Comparison of ENCODE assay signal across 28 mouse cellular contexts in the genomic region with DNA sequence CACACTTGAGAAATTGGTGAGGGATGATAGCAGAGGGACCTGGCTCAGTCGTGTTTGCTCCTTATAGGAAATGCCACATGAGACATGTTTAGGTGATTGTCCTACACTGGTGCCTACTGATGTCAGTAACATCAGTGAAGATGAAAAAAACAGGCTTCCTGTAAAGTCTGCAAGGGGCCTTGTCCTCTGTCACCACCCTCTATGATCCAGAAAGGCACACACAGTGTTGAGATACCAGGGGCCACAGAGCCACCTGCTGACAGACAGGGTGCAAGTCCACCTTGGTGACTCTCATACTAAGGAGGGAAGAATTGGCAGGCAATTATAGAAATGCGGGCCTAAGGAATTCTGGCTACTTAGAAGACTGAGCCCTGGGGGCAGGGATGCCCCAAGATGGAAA. TPM values are rescaled to one million over a fixed set of nuclear protein-coding genes. Genes with fewer than 3 reads are reported as not detected.
A peak's percentile ranks its signal among the peaks of the same experiment; 100 is the strongest.
DNase-seq lines count a peak whose midpoint lies in the region; ATAC-seq and TF ChIP-seq lines count a peak whose summit lies in the region.
"Had no signal": no experiment of that assay in that cellular context is flagged by ENCODE, and none has a peak within 500 bp of the region (broad histone marks: within the 10 kb centered on the region; RNA-seq: fewer than 3 reads in every experiment).

No protein-coding gene starts in this region.

- H3K4me1 ChIP-seq in liver, postnatal 0 days (ENCODE audit: insufficient read depth) = no peaks in the 10 kb centered on the region
- H3K4me1 ChIP-seq in liver, embryonic 11.5 days (replicated peaks; ENCODE audit: control insufficient read depth, insufficient read depth, low read length) = no peaks in the 10 kb centered on the region
- no peaks in the 10 kb centered on the region for H3K4me1 ChIP-seq in MEL (ENCODE audit: control insufficient read depth in 1 of 2, insufficient read depth in 2 of 2, low read length in 2 of 2)
- H3K4me1 ChIP-seq: embryonic facial prominence, embryonic 10.5 days; forebrain, embryonic 15.5 days; limb, embryonic 12.5 days; liver, embryonic 12.5 days; neural tube, embryonic 15.5 days had no signal

- DNase-seq in liver, postnatal 0 days = no peak
- DNase-seq in liver, embryonic 11.5 days (ENCODE audit: low spot score) = no peak
- peak; percentile 25 for DNase-seq in A20 (ENCODE audit: low read depth, low spot score)
- DNase-seq in MEL (ENCODE audit: low read depth, low spot score) = no peak
- DNase-seq in right cerebral cortex, postnatal 36 days (ENCODE audit: low spot score in 2 of 2) = no peak
- no peak for DNase-seq in layer of hippocampus, postnatal 25 days (ENCODE audit: extremely low spot score in 1 of 2, low spot score in 1 of 2)
- no peak for DNase-seq in left cerebral cortex, postnatal 25 days (ENCODE audit: low spot score in 2 of 2)
- DNase-seq: adrenal gland, adult 8-10 months; cerebellum, adult 2 months; cerebellum, postnatal 25 days; gastrocnemius, postnatal 10 days; heart, adult 11 months; kidney, adult 11 months; kidney, postnatal 14 days; thymus, postnatal 14 days had no signal

- H3K27me3 ChIP-seq in liver, postnatal 0 days (ENCODE audit: insufficient read depth, low read length) = no peaks in the 10 kb centered on the region
- H3K27me3 ChIP-seq in liver, embryonic 11.5 days (replicated peaks; ENCODE audit: control insufficient read depth, insufficient read depth, low read length) = no peaks in the 10 kb centered on the region
- H3K27me3 ChIP-seq in MEL (ENCODE audit: control insufficient read depth in 1 of 2, insufficient read depth in 2 of 2, low read length in 2 of 2) = no peaks in the 10 kb centered on the region; a peak in 1 of 4 replicates
- H3K27me3 ChIP-seq: forebrain, embryonic 15.5 days; limb, embryonic 12.5 days; neural tube, embryonic 15.5 days had no signal

- H3K36me3 ChIP-seq in liver, postnatal 0 days (replicated peaks; ENCODE audit: insufficient read depth, low read length) = no peaks in the 10 kb centered on the region
- no peaks in the 10 kb centered on the region for H3K36me3 ChIP-seq in liver, embryonic 11.5 days (ENCODE audit: control insufficient read depth, insufficient read depth, low read length)
- H3K36me3 ChIP-seq in MEL (ENCODE audit: control insufficient read depth in 1 of 2, insufficient read depth in 2 of 2, low read length in 2 of 2) = no peaks in the 10 kb centered on the region
- H3K36me3 ChIP-seq: embryonic facial prominence, embryonic 10.5 days; forebrain, embryonic 15.5 days; limb, embryonic 12.5 days; liver, embryonic 12.5 days; neural tube, embryonic 15.5 days had no signal

- H3K9ac ChIP-seq in liver, postnatal 0 days (replicated peaks) = no peak overlapping the region
- no peak overlapping the region for H3K9ac ChIP-seq in liver, embryonic 11.5 days (ENCODE audit: low read depth, low read length)
- no peak overlapping the region for H3K9ac ChIP-seq in MEL (ENCODE audit: control insufficient read depth, low read depth, low read length, poor library complexity, severe bottlenecking)
- H3K9ac ChIP-seq: forebrain, embryonic 15.5 days; limb, embryonic 12.5 days; liver, embryonic 12.5 days; neural tube, embryonic 15.5 days had no signal

- TF ChIP-seq CTCF in liver, postnatal 0 days (IDR thresholded peaks at IDR 0.05; ENCODE audit: low read depth) = 0 out of 2 replicates have a peak, but pooled peaks have one; percentile 9
- TF ChIP-seq CTCF in MEL (IDR thresholded peaks at IDR 0.05 in 2 of 3, conservative IDR thresholded peaks at IDR 0.05 in 1 of 3; ENCODE audit: control insufficient read depth in 1 of 3, insufficient read depth in 1 of 3, low read depth in 2 of 3, low read length in 3 of 3, poor library complexity in 1 of 3, severe bottlenecking in 1 of 3) = peak in 2 of 3 experiments; percentile 28 to 29; a peak in 3 of 6 replicates

- 47% methylated on average over 2 of the region's 2 CpGs for WGBS in liver, postnatal 0 days (ENCODE audit: insufficient replicate concordance)
- 54% methylated on average over 2 of the region's 2 CpGs for WGBS in liver, embryonic 11.5 days

- H3K4me2 ChIP-seq in liver, postnatal 0 days (ENCODE audit: low read depth, low read length) = no peak overlapping the region
- H3K4me2 ChIP-seq in liver, embryonic 11.5 days = no peak overlapping the region
- H3K4me2 ChIP-seq: forebrain, embryonic 15.5 days; heart, embryonic 11.5 days; limb, embryonic 12.5 days; liver, embryonic 12.5 days; midbrain, embryonic 11.5 days; neural tube, embryonic 15.5 days had no signal

- no peak overlapping the region for H3K4me3 ChIP-seq in liver, postnatal 0 days (ENCODE audit: low read depth, low read length)
- H3K4me3 ChIP-seq in liver, embryonic 11.5 days (ENCODE audit: low read depth, low read length) = no peak overlapping the region
- H3K4me3 ChIP-seq in MEL (ENCODE audit: control insufficient read depth in 1 of 2, insufficient read depth in 1 of 2, low read depth in 2 of 2, low read length in 2 of 2) = no peak overlapping the region
- H3K4me3 ChIP-seq: embryonic facial prominence, embryonic 10.5 days; forebrain, embryonic 15.5 days; limb, embryonic 12.5 days; liver, embryonic 12.5 days; neural tube, embryonic 15.5 days had no signal

- ATAC-seq in liver, postnatal 0 days = no peak
- ATAC-seq in liver, embryonic 11.5 days (replicated peaks; ENCODE audit: low FRiP score) = no peak
- ATAC-seq in megakaryocyte, adult 5-6 weeks (ENCODE audit: poor library complexity, severe bottlenecking) = peak; percentile 52
- ATAC-seq: forebrain, embryonic 15.5 days; hindbrain, embryonic 16.5 days; liver, embryonic 12.5 days; Patski had no signal

- intact Hi-C loops in left cerebral cortex, postnatal 25 days (cut with DNase I) = loop anchor here (5.0 to 10.0 kb wide), 2 partner anchors 466 to 584 kb away; a partner anchor contains a TSS

- no peaks in the 10 kb centered on the region for H3K9me3 ChIP-seq in liver, postnatal 0 days (ENCODE audit: low read length)
- H3K9me3 ChIP-seq in liver, embryonic 11.5 days (ENCODE audit: control insufficient read depth, low read length) = no peaks in the 10 kb centered on the region
- no peaks in the 10 kb centered on the region for H3K9me3 ChIP-seq in MEL (replicated peaks; ENCODE audit: insufficient read depth, low read length)
- H3K9me3 ChIP-seq: embryonic facial prominence, embryonic 10.5 days; forebrain, embryonic 15.5 days; limb, embryonic 12.5 days; liver, embryonic 12.5 days; neural tube, embryonic 15.5 days had no signal

- no peaks in the 10 kb centered on the region for H3K79me2 ChIP-seq in MEL (ENCODE audit: control insufficient read depth, insufficient read depth, low read length, poor library complexity)

- TF ChIP-seq POLR2A in MEL (IDR thresholded peaks at IDR 0.05; ENCODE audit: control insufficient read depth in 1 of 2, insufficient read depth in 1 of 2, low read depth in 1 of 2, low read length in 2 of 2, poor library complexity in 1 of 2) = no peak

- no peak overlapping the region for H3K27ac ChIP-seq in liver, postnatal 0 days (ENCODE audit: low read depth)
- H3K27ac ChIP-seq in liver, embryonic 11.5 days (ENCODE audit: low read depth, low read length) = no peak overlapping the region
- H3K27ac ChIP-seq in MEL (ENCODE audit: control insufficient read depth, low read depth, low read length) = no peak overlapping the region
- H3K27ac ChIP-seq: embryonic facial prominence, embryonic 10.5 days; forebrain, embryonic 15.5 days; limb, embryonic 12.5 days; liver, embryonic 12.5 days; neural tube, embryonic 15.5 days had no signal

- TF ChIP-seq EP300 in liver, postnatal 0 days (IDR thresholded peaks at IDR 0.05; ENCODE audit: low read depth) = no peak
- no peak for TF ChIP-seq EP300 in MEL (IDR thresholded peaks at IDR 0.05; ENCODE audit: low read depth in 1 of 2, low read length in 2 of 2)

- peak; percentile 10 for TF ChIP-seq RAD21 in MEL (IDR thresholded peaks at IDR 0.05; ENCODE audit: low read depth, low read length)

TF ChIP-seq in MEL, 35 proteins besides CTCF, POLR2A, EP300 and RAD21:
- peak; percentile 34; the same call in 1 of the 2 replicates for TF ChIP-seq SMC3 (IDR thresholded peaks at IDR 0.05; ENCODE audit: low read depth, low read length)
- no peak for TF ChIP-seq JUND (IDR thresholded peaks at IDR 0.05; ENCODE audit: low read depth, low read length)
TF ChIP-seq in MEL: peak in this region for 1.

RNA-seq across cellular contexts. Expression of a gene that starts 14.8 kb away (rescaled TPM):
- not detected in 2 replicates for polyA plus RNA-seq in liver, postnatal 0 days (2015; fragmentation: Nextera tagmentation; extraction: Ambion mirVana)
- polyA plus RNA-seq in liver, embryonic 11.5 days (2014; fragmentation: Nextera tagmentation; extraction: Ambion mirVana) = not detected in 2 replicates
- total RNA-seq in MEL (2012; rRNA removed) = not detected in 2 replicates
- under 1 TPM in 1 of 2 experiments, not detected in 1; 0.08 TPM for polyA plus RNA-seq in MEL (2012; ENCODE audit: insufficient read depth in 1 of 2, insufficient read length in 2 of 2, low read depth in 1 of 2, low replicate concordance in 2 of 2, missing spikeins in 1 of 2)
- total RNA-seq in megakaryocyte, adult 5-6 weeks (2015) = not detected in 2 replicates
- not detected in 2 replicates for total RNA-seq in megakaryocyte, adult 5-6 weeks (2017)
- under 1 TPM in 1 of 2 experiments, not detected in 1; 0.15 TPM for total RNA-seq in layer of hippocampus, postnatal 25 days (2021)
- under 1 TPM in 1 of 2 experiments, not detected in 1; 0.11 TPM for total RNA-seq in left cerebral cortex, postnatal 25 days (2021)
- total RNA-seq: hematopoietic stem cell, adult 5-6 weeks; layer of hippocampus, postnatal 14 days; midbrain, postnatal 0 days had no signal
- polyA plus RNA-seq: cerebellum, adult 2 months; forebrain, embryonic 15.5 days; liver, embryonic 12.5 days; neural tube, embryonic 15.5 days had no signal

RNA-seq across cellular contexts. Expression of a gene that starts 39.0 kb away (rescaled TPM):
- 0.83 and 1.3 TPM in 2 replicates for polyA plus RNA-seq in liver, postnatal 0 days (2015; fragmentation: Nextera tagmentation; extraction: Ambion mirVana)
- 7.9 and 8.5 TPM in 2 replicates for polyA plus RNA-seq in liver, embryonic 11.5 days (2014; fragmentation: Nextera tagmentation; extraction: Ambion mirVana)
- total RNA-seq in MEL (2012; rRNA removed) = not detected in 2 replicates
- not detected for polyA plus RNA-seq in MEL (2012; ENCODE audit: insufficient read depth in 1 of 2, insufficient read length in 2 of 2, low read depth in 1 of 2, low replicate concordance in 2 of 2, missing spikeins in 1 of 2)
- total RNA-seq in megakaryocyte, adult 5-6 weeks (2015) = 3.4 and 3.6 TPM in 2 replicates
- 3.5 and 5.9 TPM in 2 replicates for total RNA-seq in megakaryocyte, adult 5-6 weeks (2017)
- total RNA-seq in layer of hippocampus, postnatal 25 days (2021) = 1 to 10 TPM in 1 of 2 experiments, under 1 TPM in 1; 0.91 to 1.1 TPM
- under 1 TPM; 0.57 to 0.92 TPM for total RNA-seq in left cerebral cortex, postnatal 25 days (2021)
- polyA plus RNA-seq: Patski had no signal
